Mouse (Mus musculus) kidney, postnatal 0 days (tissue): ENCODE measurements at regions not wholly inside any gene's neighbourhood (a gene's known extent, or its start where the extent isn't known, plus 50 kb on each side); places are given as distances from the start of the nearest gene placed in this dataset.

Experiments used
- ATAC-seq: fragments of 200-750 bp; cut with Nextera tagmentation; replicated peaks from 2 replicates; pipeline ENCODE4 v1.8.0; 2017; ENCODE audit warnings: low read depth, moderate number of reproducible peaks, moderate TSS enrichment, moderate library complexity; ENCODE audit not compliant: low FRiP score
- DNase-seq: peaks from one replicate; pipeline ENCODE4 v3.0.0-alpha.2; 2016; ENCODE audit warnings: low spot score
- H3K27ac ChIP-seq: fragments of 300-500 bp; sonication (generic); 2 replicates; pipeline ENCODE4 v1.5.1; 2014; ENCODE audit warnings: mild to moderate bottlenecking
- H3K27me3 ChIP-seq: fragments of 300-500 bp; sonication (generic); 2 replicates; pipeline ENCODE4 v1.6.1; 2014; ENCODE audit warnings: low read length, mixed read lengths; ENCODE audit not compliant: insufficient read depth
- H3K36me3 ChIP-seq: fragments of 300-500 bp; sonication (generic); 2 replicates; pipeline ENCODE4 v1.6.1; 2014; ENCODE audit warnings: low read length, mixed read lengths; ENCODE audit not compliant: insufficient read depth
- H3K4me1 ChIP-seq: fragments of 300-500 bp; sonication (generic); replicated peaks from 2 replicates; pipeline ENCODE4 v1.6.1; 2014; ENCODE audit warnings: antibody characterized with exemption, low read length, mixed read lengths; ENCODE audit not compliant: insufficient read depth
- H3K4me2 ChIP-seq: fragments of 300-500 bp; sonication (generic); 2 replicates; pipeline ENCODE4 v1.6.1; 2014; ENCODE audit warnings: mild to moderate bottlenecking, low read length, moderate library complexity, mixed read lengths
- H3K4me3 ChIP-seq: fragments of 300-500 bp; sonication (generic); replicated peaks from 2 replicates; pipeline ENCODE4 v1.5.1; 2014; ENCODE audit warnings: low read depth, low read length
- H3K9ac ChIP-seq: fragments of 300-500 bp; sonication (generic); 2 replicates; pipeline ENCODE4 v1.6.1; 2014; ENCODE audit warnings: low read depth, low read length
- H3K9me3 ChIP-seq: fragments of 300-500 bp; sonication (generic); replicated peaks from 2 replicates; pipeline ENCODE4 v1.6.1; 2016; ENCODE audit warnings: low read length, inconsistent platforms, mixed read lengths
- CTCF ChIP-seq: IDR thresholded peaks from 2 replicates; pipeline ENCODE4 v1.5.1; 2016; ENCODE audit warnings: antibody characterized with exemption, low read depth, mild to moderate bottlenecking, moderate library complexity
- WGBS: fragments of 180-500 bp; shearing (Covaris S2); extraction: QIAGEN DNeasy Blood & Tissue Kit; methylation state at CpG from one replicate; pipeline ENCODE4 v1.1.7; 2014; 5-methylcytosine and 5-hydroxymethylcytosine counted together

GRCm38 (mm10) chr9:74801091-74801490 is 60.6 kb upstream of the Onecut1 start:
- H3K27ac ChIP-seq, result no peak overlapping the region
- H3K9me3 ChIP-seq, result no peaks in the 10 kb centered on the region
- WGBS, result 82% methylated on average over 4 of the region's 4 CpGs
- no peak overlapping the region for H3K9ac ChIP-seq
- H3K36me3 ChIP-seq, result no peaks in the 10 kb centered on the region
- no peak overlapping the region for H3K4me2 ChIP-seq
- no peaks in the 10 kb centered on the region for H3K4me1 ChIP-seq
- ATAC-seq (no peak), DNase-seq (no peak)
- H3K27me3 ChIP-seq, result no peaks in the 10 kb centered on the region
- no peak for TF ChIP-seq CTCF
- H3K4me3 ChIP-seq, result no peak overlapping the region

GRCm38 (mm10) chr9:74811437-74811836 is 50.3 kb upstream of the Onecut1 start:
- H3K27ac ChIP-seq, result no peak overlapping the region
- no peaks in the 10 kb centered on the region for H3K4me1 ChIP-seq
- H3K27me3 ChIP-seq, result no peaks in the 10 kb centered on the region
- ATAC-seq (no peak), DNase-seq (no peak)
- H3K36me3 ChIP-seq, result no peaks in the 10 kb centered on the region
- 29% methylated on average over 8 of the region's 8 CpGs for WGBS
- no peak overlapping the region for H3K4me2 ChIP-seq
- no peak for TF ChIP-seq CTCF
- no peak overlapping the region for H3K4me3 ChIP-seq
- no peaks in the 10 kb centered on the region for H3K9me3 ChIP-seq
- no peak overlapping the region for H3K9ac ChIP-seq
